In genomic region chr5:24428596-24428995, GRCm38 (mm10) we compare ENCODE assay signal across 9 mouse cellular contexts. TPM values are rescaled to one million over a fixed set of nuclear protein-coding genes. Genes with fewer than 3 reads are reported as not detected.
DNase-seq lines count a peak whose midpoint lies in the region; ATAC-seq and TF ChIP-seq lines count a peak whose summit lies in the region.
"Had no signal": no experiment of that assay in that cellular context is flagged by ENCODE, and none has a peak within 500 bp of the region (broad histone marks: within the 10 kb centered on the region; RNA-seq: fewer than 3 reads in every experiment).

No protein-coding gene starts in this region.

- no peaks in the 10 kb centered on the region for H3K27me3 ChIP-seq in lung, postnatal 0 days (replicated peaks; ENCODE audit: insufficient read depth, low read length)
- H3K27me3 ChIP-seq in limb, embryonic 15.5 days: no peaks in the 10 kb centered on the region
- no peaks in the 10 kb centered on the region for H3K27me3 ChIP-seq in stomach, embryonic 16.5 days (ENCODE audit: control insufficient read depth, insufficient read depth, low read length)

- DNase-seq in adrenal gland, postnatal 10 days: peak; percentile 53
- no peak for DNase-seq in adrenal gland, adult 18-20 months (ENCODE audit: low spot score in 2 of 2)
- DNase-seq in lung, postnatal 0 days (ENCODE audit: low spot score): no peak
- no peak for DNase-seq in lung, postnatal 10 days
- no peak for DNase-seq in frontal cortex, postnatal 36 days (ENCODE audit: low spot score in 2 of 2)
- DNase-seq in gastrocnemius, adult 8-10 months (ENCODE audit: low spot score in 2 of 2): no peak

- peaks cover 35% of the 10 kb centered on the region for H3K36me3 ChIP-seq in lung, postnatal 0 days (ENCODE audit: insufficient read depth, low read length)
- H3K36me3 ChIP-seq in limb, embryonic 15.5 days: peaks cover 49% of the 10 kb centered on the region
- H3K36me3 ChIP-seq in stomach, embryonic 16.5 days (ENCODE audit: control insufficient read depth, insufficient read depth, low read length): peaks cover 26% of the 10 kb centered on the region

- H3K4me1 ChIP-seq in lung, postnatal 0 days (ENCODE audit: insufficient read depth, low read depth, low read length): peaks cover 27% of the 10 kb centered on the region
- peaks cover 46% of the 10 kb centered on the region for H3K4me1 ChIP-seq in limb, embryonic 15.5 days
- peaks cover 34% of the 10 kb centered on the region for H3K4me1 ChIP-seq in stomach, embryonic 16.5 days (ENCODE audit: control insufficient read depth, insufficient read depth, low read length)

- no peak overlapping the region for H3K27ac ChIP-seq in lung, postnatal 0 days (ENCODE audit: low read length)
- no peak overlapping the region for H3K27ac ChIP-seq in limb, embryonic 15.5 days
- H3K27ac ChIP-seq in stomach, embryonic 16.5 days (ENCODE audit: low read length): peak overlapping the region; percentile 70

- no peak for ATAC-seq in lung, postnatal 0 days
- ATAC-seq in limb, embryonic 15.5 days (ENCODE audit: insufficient number of reproducible peaks, low FRiP score, low TSS enrichment, low read depth): no peak
- ATAC-seq in stomach, embryonic 16.5 days (ENCODE audit: insufficient read depth, low FRiP score): no peak

- TF ChIP-seq CTCF in lung, postnatal 0 days (IDR thresholded peaks at IDR 0.05): no peak

- peak overlapping the region; percentile 39 for H3K4me2 ChIP-seq in lung, postnatal 0 days (replicated peaks; ENCODE audit: low read depth, low read length)
- H3K4me2 ChIP-seq in limb, embryonic 15.5 days: 0 out of 2 replicates have a peak overlapping the region, but pooled peaks have one; percentile 1
- H3K4me2 ChIP-seq in stomach, embryonic 16.5 days (ENCODE audit: low read depth, low read length): peak overlapping the region; percentile 96

- no peaks in the 10 kb centered on the region for H3K9me3 ChIP-seq in lung, postnatal 0 days (ENCODE audit: low read length)
- H3K9me3 ChIP-seq in limb, embryonic 15.5 days: no peaks in the 10 kb centered on the region
- H3K9me3 ChIP-seq in stomach, embryonic 16.5 days (replicated peaks; ENCODE audit: control insufficient read depth, low read length): no peaks in the 10 kb centered on the region

- no peak overlapping the region for H3K4me3 ChIP-seq in lung, postnatal 0 days (ENCODE audit: low read depth, low read length)
- H3K4me3 ChIP-seq in limb, embryonic 15.5 days: no peak overlapping the region
- H3K4me3 ChIP-seq in stomach, embryonic 16.5 days (replicated peaks; ENCODE audit: low read length): peak overlapping the region; percentile 39

- no peak for TF ChIP-seq EP300 in lung, postnatal 0 days (IDR thresholded peaks at IDR 0.05)

- no peak overlapping the region for H3K9ac ChIP-seq in lung, postnatal 0 days (replicated peaks; ENCODE audit: low read depth)
- no peak overlapping the region for H3K9ac ChIP-seq in limb, embryonic 15.5 days
- H3K9ac ChIP-seq in stomach, embryonic 16.5 days (ENCODE audit: low read length): peak overlapping the region; percentile 63

- WGBS in lung, postnatal 0 days: 43% methylated on average over 8 of the region's 9 CpGs
- WGBS in limb, embryonic 15.5 days: 18% methylated on average over 9 of the region's 9 CpGs
- WGBS in stomach, embryonic 16.5 days: 29% methylated on average over 8 of the region's 9 CpGs

RNA-seq across cellular contexts. Expression of gene Slc4a2, which starts 5.0 kb away (rescaled TPM):
- total RNA-seq in adrenal gland, postnatal 10 days (2021): 10 to 100 TPM; 58.7 to 60.9 TPM
- 10 to 100 TPM; 49.3 to 62.3 TPM for total RNA-seq in adrenal gland, adult 18-20 months (2021)
- polyA plus RNA-seq in lung, postnatal 0 days (2015; fragmentation: Nextera tagmentation; extraction: Ambion mirVana): 28.9 and 35.0 TPM in 2 replicates
- polyA plus RNA-seq in limb, embryonic 15.5 days (2015; fragmentation: Nextera tagmentation; extraction: Ambion mirVana): 36.7 and 40.0 TPM in 2 replicates
- 46.5 and 51.8 TPM in 2 replicates for polyA plus RNA-seq in stomach, embryonic 16.5 days (2015; fragmentation: Nextera tagmentation; extraction: Ambion mirVana)
- total RNA-seq in gastrocnemius, adult 8-10 months (2022): 10 to 100 TPM; 10.7 to 14.5 (median 12.6) TPM

RNA-seq across cellular contexts. Expression of gene Cdk5, which starts 5.3 kb away (rescaled TPM):
- total RNA-seq in adrenal gland, postnatal 10 days (2021): 10 to 100 TPM; 37.9 to 41.3 TPM
- 10 to 100 TPM; 42.4 to 47.5 TPM for total RNA-seq in adrenal gland, adult 18-20 months (2021)
- polyA plus RNA-seq in lung, postnatal 0 days (2015; fragmentation: Nextera tagmentation; extraction: Ambion mirVana): 31.1 and 31.6 TPM in 2 replicates
- 48.6 and 54.9 TPM in 2 replicates for polyA plus RNA-seq in limb, embryonic 15.5 days (2015; fragmentation: Nextera tagmentation; extraction: Ambion mirVana)
- polyA plus RNA-seq in stomach, embryonic 16.5 days (2015; fragmentation: Nextera tagmentation; extraction: Ambion mirVana): 44.9 TPM in 2 replicates
- total RNA-seq in gastrocnemius, adult 8-10 months (2022): 10 to 100 TPM in 3 of 4 experiments, 1 to 10 TPM in 1; 9.3 to 12.6 (median 10.7) TPM

RNA-seq across cellular contexts. Expression of gene Asic3, which starts 15.4 kb away (rescaled TPM):
- total RNA-seq in adrenal gland, postnatal 10 days (2021): under 1 TPM; 0.54 to 0.76 TPM
- total RNA-seq in adrenal gland, adult 18-20 months (2021): under 1 TPM in 1 of 2 experiments, not detected in 1; 0.33 TPM
- polyA plus RNA-seq in lung, postnatal 0 days (2015; fragmentation: Nextera tagmentation; extraction: Ambion mirVana): 0.07 and 0.29 TPM in 2 replicates
- 0.24 and 0.73 TPM in 2 replicates for polyA plus RNA-seq in limb, embryonic 15.5 days (2015; fragmentation: Nextera tagmentation; extraction: Ambion mirVana)
- 0.23 and 0.52 TPM in 2 replicates for polyA plus RNA-seq in stomach, embryonic 16.5 days (2015; fragmentation: Nextera tagmentation; extraction: Ambion mirVana)
- total RNA-seq in gastrocnemius, adult 8-10 months (2022): under 1 TPM in 1 of 4 experiments, not detected in 3; 0.34 TPM
- total RNA-seq: layer of hippocampus, postnatal 10 days had no signal

RNA-seq across cellular contexts. Expression of gene Fastk, which starts 16.5 kb away (rescaled TPM):
- total RNA-seq in adrenal gland, postnatal 10 days (2021): 100 to 1,000 TPM; 129 to 172 TPM
- 100 to 1,000 TPM in 1 of 2 experiments, 10 to 100 TPM in 1; 94.6 to 117 TPM for total RNA-seq in adrenal gland, adult 18-20 months (2021)
- 58.4 and 65.1 TPM in 2 replicates for polyA plus RNA-seq in lung, postnatal 0 days (2015; fragmentation: Nextera tagmentation; extraction: Ambion mirVana)
- 108 and 130 TPM in 2 replicates for polyA plus RNA-seq in limb, embryonic 15.5 days (2015; fragmentation: Nextera tagmentation; extraction: Ambion mirVana)
- 93.4 and 94.4 TPM in 2 replicates for polyA plus RNA-seq in stomach, embryonic 16.5 days (2015; fragmentation: Nextera tagmentation; extraction: Ambion mirVana)
- 100 to 1,000 TPM; 188 to 243 (median 221) TPM for total RNA-seq in gastrocnemius, adult 8-10 months (2022)

RNA-seq across cellular contexts. Expression of gene Tmub1, which starts 19.1 kb away (rescaled TPM):
- 10 to 100 TPM in 1 of 2 experiments, 1 to 10 TPM in 1; 9.1 to 10.5 TPM for total RNA-seq in adrenal gland, postnatal 10 days (2021)
- total RNA-seq in adrenal gland, adult 18-20 months (2021): 10 to 100 TPM; 11.7 to 13.2 TPM
- polyA plus RNA-seq in lung, postnatal 0 days (2015; fragmentation: Nextera tagmentation; extraction: Ambion mirVana): 16.6 and 17.7 TPM in 2 replicates
- 21.3 and 23.9 TPM in 2 replicates for polyA plus RNA-seq in limb, embryonic 15.5 days (2015; fragmentation: Nextera tagmentation; extraction: Ambion mirVana)
- polyA plus RNA-seq in stomach, embryonic 16.5 days (2015; fragmentation: Nextera tagmentation; extraction: Ambion mirVana): 23.5 and 27.0 TPM in 2 replicates
- total RNA-seq in gastrocnemius, adult 8-10 months (2022): 10 to 100 TPM; 18.4 to 19.9 (median 19.3) TPM

Comparison
In these comparisons a context has a peak if more than half of its experiments do, and no peak if none do; other contexts are left out.
1. H3K4me2 ChIP-seq: peak in every context shown above with its lines; median percentile 96 in stomach, embryonic 16.5 days; 39 in lung, postnatal 0 days; 1 in limb, embryonic 15.5 days.